ENCODE assay signal across 22 mouse cellular contexts in genomic region chr15:18952266-18952665, GRCm38 (mm10).
DNase-seq lines count a peak whose midpoint lies in the region; ATAC-seq and TF ChIP-seq lines count a peak whose summit lies in the region.
"Had no signal": no experiment of that assay in that cellular context is flagged by ENCODE, and none has a peak within 500 bp of the region (broad histone marks: within the 10 kb centered on the region; RNA-seq: fewer than 3 reads in every experiment).

No protein-coding gene starts in this region.

- no peak for TF ChIP-seq EP300 in liver, postnatal 0 days (IDR thresholded peaks at IDR 0.05; ENCODE audit: low read depth)

- peak; percentile 60 for ATAC-seq in liver, embryonic 16.5 days (ENCODE audit: low read depth)
- no peak for ATAC-seq in liver, embryonic 12.5 days
- ATAC-seq in liver, postnatal 0 days: peak; percentile 29; the same call in 1 of the 2 replicates
- ATAC-seq in liver, embryonic 11.5 days (replicated peaks; ENCODE audit: low FRiP score): no peak
- 0 out of 2 replicates have a peak, but pooled peaks have one; percentile 36 for ATAC-seq in midbrain, embryonic 16.5 days
- ATAC-seq in midbrain, embryonic 15.5 days (replicated peaks): no peak
- ATAC-seq: activated CD4-positive, CD25-positive, alpha-beta regulatory T cell, adult 4 months; CD4-positive, CD25-positive, alpha-beta regulatory T cell, adult 4 months; Patski had no signal

- H3K27ac ChIP-seq in liver, adult 2 months (replicated peaks; ENCODE audit: insufficient read depth, low read depth, low read length): no peak overlapping the region
- no peak overlapping the region for H3K27ac ChIP-seq in liver, embryonic 16.5 days (ENCODE audit: low read length)
- no peak overlapping the region for H3K27ac ChIP-seq in liver, embryonic 12.5 days
- no peak overlapping the region for H3K27ac ChIP-seq in liver, postnatal 0 days (ENCODE audit: low read depth)
- no peak overlapping the region for H3K27ac ChIP-seq in liver, embryonic 11.5 days (ENCODE audit: low read depth, low read length)
- no peak overlapping the region for H3K27ac ChIP-seq in midbrain, embryonic 16.5 days (ENCODE audit: low read length)
- no peak overlapping the region for H3K27ac ChIP-seq in midbrain, embryonic 15.5 days

- no peak overlapping the region for H3K4me2 ChIP-seq in liver, embryonic 16.5 days (ENCODE audit: low read depth, low read length)
- H3K4me2 ChIP-seq in liver, embryonic 12.5 days: no peak overlapping the region
- peak overlapping the region; percentile 10; the same call in 1 of the 2 replicates for H3K4me2 ChIP-seq in liver, postnatal 0 days (ENCODE audit: low read depth, low read length)
- no peak overlapping the region for H3K4me2 ChIP-seq in liver, embryonic 11.5 days
- H3K4me2 ChIP-seq in midbrain, embryonic 16.5 days (ENCODE audit: low read length): no peak overlapping the region
- no peak overlapping the region for H3K4me2 ChIP-seq in midbrain, embryonic 15.5 days

- H3K27me3 ChIP-seq in liver, adult 2 months (ENCODE audit: control insufficient read depth, insufficient read depth, low read length): no peaks in the 10 kb centered on the region
- no peaks in the 10 kb centered on the region for H3K27me3 ChIP-seq in liver, embryonic 16.5 days (ENCODE audit: control insufficient read depth, insufficient read depth, low read depth, low read length)
- H3K27me3 ChIP-seq in liver, embryonic 12.5 days (replicated peaks): no peaks in the 10 kb centered on the region
- H3K27me3 ChIP-seq in liver, postnatal 0 days (ENCODE audit: insufficient read depth, low read length): no peaks in the 10 kb centered on the region
- no peaks in the 10 kb centered on the region for H3K27me3 ChIP-seq in liver, embryonic 11.5 days (replicated peaks; ENCODE audit: control insufficient read depth, insufficient read depth, low read length)
- no peaks in the 10 kb centered on the region for H3K27me3 ChIP-seq in midbrain, embryonic 16.5 days (ENCODE audit: control insufficient read depth, insufficient read depth, low read depth, low read length)
- no peaks in the 10 kb centered on the region for H3K27me3 ChIP-seq in midbrain, embryonic 15.5 days (replicated peaks)
- H3K27me3 ChIP-seq: CH12.LX, Patski had no signal

- no peak for TF ChIP-seq CTCF in liver, adult 2 months (IDR thresholded peaks at IDR 0.05; ENCODE audit: low read depth, low read length)
- TF ChIP-seq CTCF in liver, postnatal 0 days (IDR thresholded peaks at IDR 0.05; ENCODE audit: low read depth): no peak

- DNase-seq in liver, adult 2 months (ENCODE audit: extremely low read depth, low read depth, low spot score): peak; percentile 78
- DNase-seq in liver: no peak
- DNase-seq in liver, postnatal 0 days: no peak
- DNase-seq in liver, embryonic 11.5 days (ENCODE audit: low spot score): no peak
- DNase-seq: adrenal gland, adult 2 months; adrenal gland, adult 8-10 months; adrenal gland, postnatal 10 days; adrenal gland, postnatal 14 days; adrenal gland, postnatal 25 days; adrenal gland, postnatal 36 days; B cell, adult 2 months; cerebellum, adult 11 months; cerebellum, adult 11-12 months had no signal

- no peaks in the 10 kb centered on the region for H3K36me3 ChIP-seq in liver, adult 2 months (ENCODE audit: control insufficient read depth, insufficient read depth, low read length)
- no peaks in the 10 kb centered on the region for H3K36me3 ChIP-seq in liver, embryonic 16.5 days (ENCODE audit: control insufficient read depth, insufficient read depth)
- no peaks in the 10 kb centered on the region for H3K36me3 ChIP-seq in liver, embryonic 12.5 days
- H3K36me3 ChIP-seq in liver, postnatal 0 days (replicated peaks; ENCODE audit: insufficient read depth, low read length): no peaks in the 10 kb centered on the region
- H3K36me3 ChIP-seq in liver, embryonic 11.5 days (ENCODE audit: control insufficient read depth, insufficient read depth, low read length): no peaks in the 10 kb centered on the region
- no peaks in the 10 kb centered on the region for H3K36me3 ChIP-seq in midbrain, embryonic 16.5 days (ENCODE audit: control insufficient read depth, insufficient read depth, low read length)
- no peaks in the 10 kb centered on the region for H3K36me3 ChIP-seq in midbrain, embryonic 15.5 days (replicated peaks)
- H3K36me3 ChIP-seq: G1E had no signal

- TF ChIP-seq POLR2A in liver, adult 2 months (IDR thresholded peaks at IDR 0.05; ENCODE audit: extremely low read depth, insufficient read depth, low read length): no peak

- WGBS in liver, adult 2 months: 24% methylated on average over 3 of the region's 3 CpGs
- 67% methylated on average over 3 of the region's 3 CpGs for WGBS in liver, embryonic 16.5 days (ENCODE audit: insufficient replicate concordance)
- WGBS in liver, embryonic 12.5 days (ENCODE audit: insufficient replicate concordance): 74% methylated on average over 3 of the region's 3 CpGs
- 61% methylated on average over 3 of the region's 3 CpGs for WGBS in liver, postnatal 0 days (ENCODE audit: insufficient replicate concordance)
- 83% methylated on average over 3 of the region's 3 CpGs for WGBS in liver, embryonic 11.5 days
- whole genome bisulfite sequencing in midbrain, embryonic 16.5 days: 93% methylated on average over 3 of the region's 3 CpGs
- 92% methylated on average over 3 of the region's 3 CpGs for WGBS in midbrain, embryonic 15.5 days

- H3K79me2 ChIP-seq in liver, adult 2 months (ENCODE audit: control insufficient read depth, insufficient read depth, low read length): no peaks in the 10 kb centered on the region

- H3K4me3 ChIP-seq in liver, adult 2 months (ENCODE audit: insufficient read depth, low read depth, low read length): no peak overlapping the region
- no peak overlapping the region for H3K4me3 ChIP-seq in liver, embryonic 16.5 days (ENCODE audit: low read depth, low read length)
- H3K4me3 ChIP-seq in liver, embryonic 12.5 days: no peak overlapping the region
- H3K4me3 ChIP-seq in liver, postnatal 0 days (ENCODE audit: low read depth, low read length): no peak overlapping the region
- no peak overlapping the region for H3K4me3 ChIP-seq in liver, embryonic 11.5 days (ENCODE audit: low read depth, low read length)
- H3K4me3 ChIP-seq in midbrain, embryonic 16.5 days (ENCODE audit: low read depth, low read length): no peak overlapping the region
- H3K4me3 ChIP-seq in midbrain, embryonic 15.5 days: no peak overlapping the region

- no peak overlapping the region for H3K9ac ChIP-seq in liver, adult 2 months (ENCODE audit: low read depth, low read length)
- no peak overlapping the region for H3K9ac ChIP-seq in liver, embryonic 16.5 days (ENCODE audit: low read depth, low read length)
- H3K9ac ChIP-seq in liver, embryonic 12.5 days: no peak overlapping the region
- no peak overlapping the region for H3K9ac ChIP-seq in liver, postnatal 0 days (replicated peaks)
- no peak overlapping the region for H3K9ac ChIP-seq in liver, embryonic 11.5 days (ENCODE audit: low read depth, low read length)
- no peak overlapping the region for H3K9ac ChIP-seq in midbrain, embryonic 16.5 days (ENCODE audit: low read depth, low read length)
- H3K9ac ChIP-seq in midbrain, embryonic 15.5 days: no peak overlapping the region

- H3K9me3 ChIP-seq in liver, embryonic 16.5 days (replicated peaks; ENCODE audit: control insufficient read depth, low read length): no peaks in the 10 kb centered on the region
- no peaks in the 10 kb centered on the region for H3K9me3 ChIP-seq in liver, embryonic 12.5 days (replicated peaks)
- H3K9me3 ChIP-seq in liver, postnatal 0 days (ENCODE audit: low read length): no peaks in the 10 kb centered on the region
- no peaks in the 10 kb centered on the region for H3K9me3 ChIP-seq in liver, embryonic 11.5 days (ENCODE audit: control insufficient read depth, low read length)
- H3K9me3 ChIP-seq in midbrain, embryonic 16.5 days (replicated peaks; ENCODE audit: control insufficient read depth, low read length, poor library complexity, severe bottlenecking): no peaks in the 10 kb centered on the region
- no peaks in the 10 kb centered on the region for H3K9me3 ChIP-seq in midbrain, embryonic 15.5 days
- H3K9me3 ChIP-seq: G1E had no signal

- peaks cover 4% of the 10 kb centered on the region; the same call in 1 of the 2 replicates for H3K4me1 ChIP-seq in liver, adult 2 months (ENCODE audit: control insufficient read depth, insufficient read depth, low read length)
- H3K4me1 ChIP-seq in liver, embryonic 16.5 days (ENCODE audit: control insufficient read depth, low read depth, low read length): no peaks in the 10 kb centered on the region
- H3K4me1 ChIP-seq in liver, embryonic 12.5 days: no peaks in the 10 kb centered on the region
- H3K4me1 ChIP-seq in liver, postnatal 0 days (ENCODE audit: insufficient read depth): peaks cover 2% of the 10 kb centered on the region; the same call in 1 of the 2 replicates
- H3K4me1 ChIP-seq in liver, embryonic 11.5 days (replicated peaks; ENCODE audit: control insufficient read depth, insufficient read depth, low read length): no peaks in the 10 kb centered on the region
- no peaks in the 10 kb centered on the region for H3K4me1 ChIP-seq in midbrain, embryonic 16.5 days (ENCODE audit: control insufficient read depth, insufficient read depth, low read length)
- H3K4me1 ChIP-seq in midbrain, embryonic 15.5 days: no peaks in the 10 kb centered on the region

Comparison
In these comparisons a context has a peak if more than half of its experiments do, and no peak if none do; other contexts are left out.
1. ATAC-seq: peak in liver, embryonic 16.5 days (single experiment), liver, postnatal 0 days (single experiment) and midbrain, embryonic 16.5 days (single experiment); none in liver, embryonic 12.5 days (single experiment), liver, embryonic 11.5 days (single experiment) and midbrain, embryonic 15.5 days (single experiment).